Mouse (Mus musculus): ENCODE results near the gene Ube2g1.

- TF ChIP-seq POLR2A (IDR thresholded peaks at IDR 0.05; ENCODE audit: borderline replicate concordance, extremely low read depth, low read depth, low read length) (no peak), CTCF (IDR thresholded peaks at IDR 0.05; ENCODE audit: insufficient read depth, low read length) (no peak)
Measured at GRCm38 (mm10) chr11:72680726-72681125, 73.6 kb downstream of the Ube2g1 start.

Data from lung, adult 2 months (tissue).